Mouse (Mus musculus): ENCODE data around the gene Zfp758. TPM values are rescaled to one million over a fixed set of nuclear protein-coding genes. Genes with fewer than 3 reads are reported as not detected.
"Not testable (repeated sequence)": the region's sequence is repeated elsewhere in the genome, so short reads cannot be mapped to it uniquely, and the experiment has no call there.

The Zfp758 gene
- polyA plus RNA-seq (2015; fragmentation: Nextera tagmentation; extraction: Ambion mirVana), result 10.7 and 11.9 TPM in 2 replicates

- H3K4me2 ChIP-seq (ENCODE audit: low read length), result peak within 1 kb of the TSS; percentile 68
Measured at GRCm38 (mm10) chr17:22361101-22361781, at the start of gene Zfp758, which contains the start of gene Zfp944. TSS of gene Zfp758 (plus strand) at chr17:22361453. TSS of gene Zfp944 (minus strand) at chr17:22361400.

GRCm38 (mm10) chr17:22314219-22314618 lies 47.0 kb upstream of the Zfp758 start:
- peak overlapping the region; percentile 78 for H3K27ac ChIP-seq (ENCODE audit: low read length)
- H3K9me3 ChIP-seq (replicated peaks; ENCODE audit: control insufficient read depth, low read length, poor library complexity, severe bottlenecking); H3K4me1 ChIP-seq (ENCODE audit: control insufficient read depth, insufficient read depth, low read length); H3K27me3 ChIP-seq (ENCODE audit: control insufficient read depth, insufficient read depth, low read depth, low read length); H3K36me3 ChIP-seq (ENCODE audit: control insufficient read depth, insufficient read depth, low read length): not testable (repeated sequence)
- H3K9ac ChIP-seq (ENCODE audit: low read depth, low read length), result peak overlapping the region; percentile 76
- peak overlapping the region; percentile 56 for H3K4me2 ChIP-seq (ENCODE audit: low read length)
- peak overlapping the region; percentile 56 for H3K4me3 ChIP-seq (ENCODE audit: low read depth, low read length)
- peak; percentile 83 for ATAC-seq
- 1% methylated on average over 3 of the region's 3 CpGs for WGBS

More at GRCm38 (mm10) chr17:22361101-22361781, at the start of gene Zfp758, which contains the start of gene Zfp944:
- H3K4me1 ChIP-seq (ENCODE audit: control insufficient read depth, insufficient read depth, low read length), result peaks cover 17% of the 10 kb centered on the region
- H3K9me3 ChIP-seq (replicated peaks; ENCODE audit: control insufficient read depth, low read length, poor library complexity, severe bottlenecking); H3K36me3 ChIP-seq (ENCODE audit: control insufficient read depth, insufficient read depth, low read length); H3K27me3 ChIP-seq (ENCODE audit: control insufficient read depth, insufficient read depth, low read depth, low read length): not testable (repeated sequence)
- peak within 1 kb of the TSS; percentile 43; the same call in 1 of the 2 replicates for H3K27ac ChIP-seq (ENCODE audit: low read length)
- peak within 1 kb of the TSS; percentile 66 for H3K9ac ChIP-seq (ENCODE audit: low read depth, low read length)
- H3K4me3 ChIP-seq (ENCODE audit: low read depth, low read length), result peak within 1 kb of the TSS; percentile 46
- peak; percentile 96 for ATAC-seq
- under 1% methylated on average over 26 of the region's 43 CpGs for WGBS

GRCm38 (mm10) chr17:22314730-22315226 lies 46.5 kb upstream of the Zfp758 start, which contains the start of gene CT030661.1:
TSS of gene CT030661.1 (minus strand) at chr17:22314837.
- H3K4me1 ChIP-seq (ENCODE audit: control insufficient read depth, insufficient read depth, low read length); H3K36me3 ChIP-seq (ENCODE audit: control insufficient read depth, insufficient read depth, low read length); H3K27me3 ChIP-seq (ENCODE audit: control insufficient read depth, insufficient read depth, low read depth, low read length); H3K9me3 ChIP-seq (replicated peaks; ENCODE audit: control insufficient read depth, low read length, poor library complexity, severe bottlenecking): not testable (repeated sequence)
- H3K4me3 ChIP-seq (ENCODE audit: low read depth, low read length), result peak within 1 kb of the TSS; percentile 56
- H3K27ac ChIP-seq (ENCODE audit: low read length), result peak within 1 kb of the TSS; percentile 78
- ATAC-seq, result peak; percentile 99
- H3K9ac ChIP-seq (ENCODE audit: low read depth, low read length), result peak within 1 kb of the TSS; percentile 76
- peak within 1 kb of the TSS; percentile 56 for H3K4me2 ChIP-seq (ENCODE audit: low read length)
- WGBS, result 0% methylated on average over 20 of the region's 20 CpGs

GRCm38 (mm10) chr17:22315247-22315646 lies 46.0 kb upstream of the Zfp758 start:
- 10% methylated on average over 2 of the region's 2 CpGs for WGBS
- peak; percentile 43 for ATAC-seq
- Histone ChIP-seq H3K9ac (ENCODE audit: low read depth, low read length) (peak overlapping the region; percentile 76), H3K27ac (ENCODE audit: low read length) (peak overlapping the region; percentile 78; the same call in 1 of the 2 replicates), H3K4me2 (ENCODE audit: low read length) (peak overlapping the region; percentile 53), H3K4me3 (ENCODE audit: low read depth, low read length) (peak overlapping the region; percentile 56)
- not testable (repeated sequence) for H3K4me1 ChIP-seq (ENCODE audit: control insufficient read depth, insufficient read depth, low read length); H3K9me3 ChIP-seq (replicated peaks; ENCODE audit: control insufficient read depth, low read length, poor library complexity, severe bottlenecking); H3K27me3 ChIP-seq (ENCODE audit: control insufficient read depth, insufficient read depth, low read depth, low read length); H3K36me3 ChIP-seq (ENCODE audit: control insufficient read depth, insufficient read depth, low read length)

GRCm38 (mm10) chr17:22352794-22353193 lies 8.5 kb upstream of the Zfp758 start:
- Histone ChIP-seq H3K36me3 (ENCODE audit: control insufficient read depth, insufficient read depth, low read length) (peaks cover 3% of the 10 kb centered on the region; the same call in 1 of the 2 replicates), H3K4me2 (ENCODE audit: low read length) (no peak overlapping the region), H3K4me3 (ENCODE audit: low read depth, low read length) (no peak overlapping the region), H3K9me3 (replicated peaks; ENCODE audit: control insufficient read depth, low read length, poor library complexity, severe bottlenecking) (no peaks in the 10 kb centered on the region), H3K27me3 (ENCODE audit: control insufficient read depth, insufficient read depth, low read depth, low read length) (no peaks in the 10 kb centered on the region), H3K27ac (ENCODE audit: low read length) (no peak overlapping the region), H3K4me1 (ENCODE audit: control insufficient read depth, insufficient read depth, low read length) (no peaks in the 10 kb centered on the region), H3K9ac (ENCODE audit: low read depth, low read length) (no peak overlapping the region)
- no peak for ATAC-seq

- H3K4me1 ChIP-seq (ENCODE audit: control insufficient read depth, insufficient read depth, low read length), result peaks cover 17% of the 10 kb centered on the region
- H3K9ac ChIP-seq (ENCODE audit: low read depth, low read length), result peak overlapping the region; percentile 42; the same call in 1 of the 2 replicates
- no peak overlapping the region for H3K27ac ChIP-seq (ENCODE audit: low read length)
- H3K36me3 ChIP-seq (ENCODE audit: control insufficient read depth, insufficient read depth, low read length), result peaks cover 3% of the 10 kb centered on the region; the same call in 1 of the 2 replicates
- peaks cover 3% of the 10 kb centered on the region; the same call in 1 of the 2 replicates for H3K9me3 ChIP-seq (replicated peaks; ENCODE audit: control insufficient read depth, low read length, poor library complexity, severe bottlenecking)
- ATAC-seq, result peak; percentile 19; the same call in 1 of the 2 replicates
- 33% methylated on average over 5 of the region's 5 CpGs for WGBS
- peak overlapping the region; percentile 46 for H3K4me3 ChIP-seq (ENCODE audit: low read depth, low read length)
- peak overlapping the region; percentile 68 for H3K4me2 ChIP-seq (ENCODE audit: low read length)
- no peaks in the 10 kb centered on the region for H3K27me3 ChIP-seq (ENCODE audit: control insufficient read depth, insufficient read depth, low read depth, low read length)
Measured at GRCm38 (mm10) chr17:22360572-22360971, 681 bp upstream of the Zfp758 start.

- ATAC-seq, result no peak
- Histone ChIP-seq H3K36me3 (ENCODE audit: control insufficient read depth, insufficient read depth, low read length) (peaks cover 7% of the 10 kb centered on the region), H3K4me3 (ENCODE audit: low read depth, low read length) (no peak overlapping the region), H3K4me1 (ENCODE audit: control insufficient read depth, insufficient read depth, low read length) (peaks cover 17% of the 10 kb centered on the region), H3K27me3 (ENCODE audit: control insufficient read depth, insufficient read depth, low read depth, low read length) (no peaks in the 10 kb centered on the region), H3K9me3 (replicated peaks; ENCODE audit: control insufficient read depth, low read length, poor library complexity, severe bottlenecking) (peaks cover 10% of the 10 kb centered on the region), H3K27ac (ENCODE audit: low read length) (no peak overlapping the region), H3K4me2 (ENCODE audit: low read length) (no peak overlapping the region), H3K9ac (ENCODE audit: low read depth, low read length) (no peak overlapping the region)
- 95% methylated on average over 3 of the region's 3 CpGs for WGBS
Measured at GRCm38 (mm10) chr17:22363895-22364294, 2.6 kb downstream of the Zfp758 start.

GRCm38 (mm10) chr17:22410756-22411155 lies 49.5 kb downstream of the Zfp758 start:
- Histone ChIP-seq H3K9me3 (replicated peaks; ENCODE audit: control insufficient read depth, low read length, poor library complexity, severe bottlenecking) (no peaks in the 10 kb centered on the region), H3K4me1 (ENCODE audit: control insufficient read depth, insufficient read depth, low read length) (no peaks in the 10 kb centered on the region), H3K9ac (ENCODE audit: low read depth, low read length) (no peak overlapping the region), H3K4me3 (ENCODE audit: low read depth, low read length) (no peak overlapping the region), H3K27me3 (ENCODE audit: control insufficient read depth, insufficient read depth, low read depth, low read length) (no peaks in the 10 kb centered on the region), H3K4me2 (ENCODE audit: low read length) (no peak overlapping the region), H3K36me3 (ENCODE audit: control insufficient read depth, insufficient read depth, low read length) (no peaks in the 10 kb centered on the region), H3K27ac (ENCODE audit: low read length) (no peak overlapping the region)
- WGBS, result 82% methylated on average over 2 of the region's 2 CpGs
- ATAC-seq, result no peak

- Histone ChIP-seq H3K36me3 (ENCODE audit: control insufficient read depth, insufficient read depth, low read length) (no peaks in the 10 kb centered on the region), H3K4me1 (ENCODE audit: control insufficient read depth, insufficient read depth, low read length) (no peaks in the 10 kb centered on the region), H3K4me2 (ENCODE audit: low read length) (no peak overlapping the region), H3K9me3 (replicated peaks; ENCODE audit: control insufficient read depth, low read length, poor library complexity, severe bottlenecking) (no peaks in the 10 kb centered on the region), H3K27me3 (ENCODE audit: control insufficient read depth, insufficient read depth, low read depth, low read length) (no peaks in the 10 kb centered on the region), H3K4me3 (ENCODE audit: low read depth, low read length) (no peak overlapping the region), H3K27ac (ENCODE audit: low read length) (no peak overlapping the region), H3K9ac (ENCODE audit: low read depth, low read length) (no peak overlapping the region)
- ATAC-seq, result peak; percentile 70; the same call in 1 of the 2 replicates
- WGBS, result 0% methylated on average over 3 of the region's 3 CpGs
Measured at GRCm38 (mm10) chr17:22417510-22417909, 56.3 kb downstream of the Zfp758 start.

Measured in midbrain, embryonic 16.5 days (tissue).